Mouse (Mus musculus) kidney, adult 2 months (tissue): ENCODE data around the gene Lrrc45.

Experiments
- CTCF ChIP-seq: fragments of 200-500 bp; conservative IDR thresholded peaks from 2 replicates; pipeline ENCODE4 v1.5.1; 2011; ENCODE audit warnings: low read depth, mild to moderate bottlenecking, control low read depth, low read length, moderate library complexity, mixed read lengths; ENCODE audit not compliant: insufficient read depth, insufficient read length
- POLR2A ChIP-seq: fragments of 200-500 bp; IDR thresholded peaks from one replicate; pipeline ENCODE4 v1.6.1; 2011; ENCODE audit warnings: low read depth, low read length, control low read depth

DNA sequence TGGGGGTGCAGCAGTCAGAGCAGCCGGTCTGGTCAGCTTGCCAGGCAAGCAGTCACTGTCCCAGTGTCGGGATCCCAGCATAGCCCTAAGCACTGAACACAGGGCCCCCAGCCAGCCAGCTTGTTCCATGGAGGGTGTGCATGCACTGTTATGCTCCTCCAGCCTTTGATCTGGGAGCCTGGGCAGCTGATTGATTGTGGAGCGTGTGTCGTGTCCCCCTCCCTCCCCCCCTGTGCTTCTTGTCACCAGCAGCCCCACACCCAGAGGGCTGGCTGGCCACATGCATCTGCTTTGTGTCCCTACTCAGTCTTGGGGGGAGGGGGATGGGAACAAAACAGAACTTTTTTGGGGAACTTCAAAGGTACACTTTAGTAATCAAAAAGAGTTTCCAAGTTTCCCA is 18.5 kb upstream of the Lrrc45 start:
- TF ChIP-seq CTCF (no peak), POLR2A (no peak)
